ENCODE assay signal across 8 mouse cellular contexts in the genomic region with DNA sequence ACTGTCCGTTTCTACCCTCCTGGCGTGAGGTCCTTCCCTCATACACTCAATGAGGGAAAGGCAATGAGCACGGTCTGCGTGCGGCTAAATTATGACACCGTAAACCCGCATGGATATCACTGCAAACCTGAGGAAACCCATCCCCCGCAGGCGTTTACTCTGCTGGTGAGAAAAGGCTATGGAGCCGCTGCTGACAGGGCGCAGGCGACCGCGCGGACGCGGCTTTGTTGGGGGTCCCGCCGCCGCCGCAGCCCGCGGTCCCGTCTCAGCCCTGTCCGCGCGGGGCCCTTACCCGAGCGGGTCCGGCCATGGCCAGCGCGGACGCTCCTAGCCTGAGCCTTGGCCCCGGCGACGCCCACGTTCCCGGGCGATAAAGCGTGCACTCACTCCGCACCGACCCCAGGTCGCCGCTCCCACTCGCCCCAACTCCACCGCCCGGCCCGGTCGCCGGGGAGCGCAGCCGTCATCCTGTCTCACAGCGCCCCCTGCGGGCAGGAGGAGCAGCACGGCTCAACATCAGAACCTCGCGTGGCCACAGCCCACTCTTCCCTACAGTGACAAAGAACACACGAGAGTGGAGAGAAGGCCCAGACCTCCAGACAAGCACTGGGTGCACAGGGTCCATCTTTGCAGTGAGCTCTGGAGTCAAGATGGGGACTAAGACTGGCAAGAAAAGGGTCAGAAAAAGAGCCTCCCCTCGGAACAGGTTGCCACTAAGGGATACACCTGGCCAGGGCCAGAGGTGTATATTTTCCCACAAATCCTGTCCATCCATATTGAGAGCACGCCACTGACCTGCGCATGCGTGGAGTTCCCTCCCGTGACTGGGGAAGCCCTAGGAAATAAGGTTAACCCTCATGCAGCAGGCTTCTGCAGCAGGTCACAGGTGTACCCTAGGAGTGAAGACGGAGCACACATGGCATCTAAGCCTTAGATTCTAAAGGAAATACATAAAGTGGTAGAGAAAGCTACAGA. TPM values are rescaled to one million over a fixed set of nuclear protein-coding genes. Genes with fewer than 3 reads are reported as not detected.
A peak's percentile ranks its signal among the peaks of the same experiment; 100 is the strongest.
DNase-seq lines count a peak whose midpoint lies in the region; ATAC-seq lines count a peak whose summit lies in the region.

Gene Zfp786 (minus strand): TSS at position 764 of the 975 bp plus-strand sequence.

- peaks cover 11% of the 10 kb centered on the region for H3K36me3 ChIP-seq in forebrain, embryonic 10.5 days (replicated peaks)
- no peaks in the 10 kb centered on the region for H3K36me3 ChIP-seq in heart, embryonic 15.5 days
- no peaks in the 10 kb centered on the region for H3K36me3 ChIP-seq in liver, embryonic 13.5 days
- H3K36me3 ChIP-seq in stomach, embryonic 14.5 days (ENCODE audit: control insufficient read depth, insufficient read depth, low read length) = peaks cover 2% of the 10 kb centered on the region; the same call in 1 of the 2 replicates

- H3K4me3 ChIP-seq in brown adipose tissue, adult 24 weeks (ENCODE audit: insufficient read depth, low read depth, low read length) = peak within 1 kb of the TSS; percentile 96
- H3K4me3 ChIP-seq in forebrain, embryonic 10.5 days = peak within 1 kb of the TSS; percentile 88
- H3K4me3 ChIP-seq in heart, embryonic 15.5 days = peak within 1 kb of the TSS; percentile 84
- peak within 1 kb of the TSS; percentile 83 for H3K4me3 ChIP-seq in liver, embryonic 13.5 days (replicated peaks)
- peak within 1 kb of the TSS; percentile 91 for H3K4me3 ChIP-seq in stomach, embryonic 14.5 days (ENCODE audit: low read depth, low read length)

- H3K9me3 ChIP-seq in forebrain, embryonic 10.5 days = no peaks in the 10 kb centered on the region
- H3K9me3 ChIP-seq in heart, embryonic 15.5 days (replicated peaks) = no peaks in the 10 kb centered on the region
- H3K9me3 ChIP-seq in liver, embryonic 13.5 days (replicated peaks) = no peaks in the 10 kb centered on the region
- no peaks in the 10 kb centered on the region for H3K9me3 ChIP-seq in stomach, embryonic 14.5 days (ENCODE audit: control insufficient read depth, low read depth, low read length)

- DNase-seq in CD4-positive, CD25-positive, alpha-beta regulatory T cell, adult 2 months (ENCODE audit: low read depth, low spot score) = peak; percentile 94
- DNase-seq in forebrain, embryonic 10.5 days (ENCODE audit: extremely low spot score, low spot score) = peak; percentile 91
- DNase-seq in kidney, postnatal 25 days = peak; percentile 95 to 96
- peak; percentile 87 for DNase-seq in liver, embryonic 13.5 days
- DNase-seq in natural killer cell, adult 2 months (ENCODE audit: low spot score in 2 of 2) = peak; percentile 87 to 92

- peak; percentile 92 for ATAC-seq in heart, embryonic 15.5 days (replicated peaks; ENCODE audit: insufficient number of reproducible peaks, insufficient read depth, low FRiP score, low read depth)
- peak; percentile 88 for ATAC-seq in liver, embryonic 13.5 days (ENCODE audit: low read depth)
- ATAC-seq in stomach, embryonic 14.5 days (ENCODE audit: insufficient number of reproducible peaks, insufficient read depth, low FRiP score, low read depth) = peak; percentile 90

- H3K27ac ChIP-seq in brown adipose tissue, adult 24 weeks (replicated peaks; ENCODE audit: low read depth, low read length) = no peak within 1 kb of the TSS
- peak within 1 kb of the TSS; percentile 96 for H3K27ac ChIP-seq in forebrain, embryonic 10.5 days
- H3K27ac ChIP-seq in heart, embryonic 15.5 days = peak within 1 kb of the TSS; percentile 64
- H3K27ac ChIP-seq in liver, embryonic 13.5 days = no peak within 1 kb of the TSS
- H3K27ac ChIP-seq in stomach, embryonic 14.5 days (ENCODE audit: low read length) = peak within 1 kb of the TSS; percentile 58; the same call in 1 of the 2 replicates

- H3K9ac ChIP-seq in heart, embryonic 15.5 days = peak within 1 kb of the TSS; percentile 85
- H3K9ac ChIP-seq in liver, embryonic 13.5 days = peak within 1 kb of the TSS; percentile 87
- H3K9ac ChIP-seq in stomach, embryonic 14.5 days (replicated peaks; ENCODE audit: low read depth, low read length) = peak within 1 kb of the TSS; percentile 72

- H3K4me2 ChIP-seq in heart, embryonic 15.5 days = peak within 1 kb of the TSS; percentile 77
- H3K4me2 ChIP-seq in liver, embryonic 13.5 days = peak within 1 kb of the TSS; percentile 91
- H3K4me2 ChIP-seq in stomach, embryonic 14.5 days (replicated peaks; ENCODE audit: low read depth, low read length) = peak within 1 kb of the TSS; percentile 56

- no peaks in the 10 kb centered on the region for H3K27me3 ChIP-seq in forebrain, embryonic 10.5 days (ENCODE audit: poor library complexity, severe bottlenecking)
- no peaks in the 10 kb centered on the region for H3K27me3 ChIP-seq in heart, embryonic 15.5 days
- H3K27me3 ChIP-seq in liver, embryonic 13.5 days = no peaks in the 10 kb centered on the region
- H3K27me3 ChIP-seq in stomach, embryonic 14.5 days (ENCODE audit: control insufficient read depth, insufficient read depth, low read length) = no peaks in the 10 kb centered on the region

- H3K4me1 ChIP-seq in brown adipose tissue, adult 24 weeks (ENCODE audit: control insufficient read depth, insufficient read depth, insufficient read length, low read length) = no peaks in the 10 kb centered on the region
- H3K4me1 ChIP-seq in forebrain, embryonic 10.5 days = peaks cover 18% of the 10 kb centered on the region
- peaks cover 8% of the 10 kb centered on the region for H3K4me1 ChIP-seq in heart, embryonic 15.5 days (replicated peaks)
- peaks cover 23% of the 10 kb centered on the region for H3K4me1 ChIP-seq in liver, embryonic 13.5 days (replicated peaks)
- H3K4me1 ChIP-seq in stomach, embryonic 14.5 days (ENCODE audit: control insufficient read depth, insufficient read depth, low read length) = no peaks in the 10 kb centered on the region

- WGBS in forebrain, embryonic 10.5 days = 2% methylated on average over 64 of the region's 64 CpGs
- WGBS in heart, embryonic 15.5 days = 2% methylated on average over 64 of the region's 64 CpGs
- WGBS in liver, embryonic 13.5 days (ENCODE audit: insufficient replicate concordance) = 2% methylated on average over 64 of the region's 64 CpGs
- 1% methylated on average over 63 of the region's 64 CpGs for WGBS in stomach, embryonic 14.5 days

RNA-seq across cellular contexts. Expression of gene Zfp786, which starts in this region (rescaled TPM):
- not detected in 2 replicates for polyA plus RNA-seq in brown adipose tissue, adult 24 weeks (2012; ENCODE audit: insufficient read depth, insufficient read length, missing spikeins)
- 6.9 and 7.8 TPM in 2 replicates for polyA plus RNA-seq in forebrain, embryonic 10.5 days (2016; fragmentation: Nextera tagmentation; extraction: Ambion mirVana)
- 1.1 and 1.8 TPM in 2 replicates for polyA plus RNA-seq in heart, embryonic 15.5 days (2015; fragmentation: Nextera tagmentation; extraction: Ambion mirVana)
- 0.61 and 0.70 TPM in 2 replicates for polyA plus RNA-seq in liver, embryonic 13.5 days (2015; fragmentation: Nextera tagmentation; extraction: Ambion mirVana)
- polyA plus RNA-seq in stomach, embryonic 14.5 days (2014; fragmentation: Nextera tagmentation; extraction: Ambion mirVana) = 3.5 and 3.8 TPM in 2 replicates

Comparison
In these comparisons a context has a peak if more than half of its experiments do, and no peak if none do; other contexts are left out.
1. Peak in DNase-seq, ATAC-seq, H3K4me3 ChIP-seq, H3K9ac ChIP-seq and H3K4me2 ChIP-seq in liver, embryonic 13.5 days; RNA of the gene not detected or under 1 TPM.
2. H3K27ac ChIP-seq: peak in forebrain, embryonic 10.5 days (single experiment), heart, embryonic 15.5 days (single experiment) and stomach, embryonic 14.5 days (single experiment); none in brown adipose tissue, adult 24 weeks (single experiment) and liver, embryonic 13.5 days (single experiment).
3. Peak in every context shown above with its lines, with median percentiles within 50 percentile points of each other: DNase-seq, H3K4me3 ChIP-seq, ATAC-seq, H3K4me2 ChIP-seq and H3K9ac ChIP-seq.